Mouse (Mus musculus) stomach, embryonic 14.5 days (tissue): ENCODE measurements around the gene Nrip1. TPM values are rescaled to one million over a fixed set of nuclear protein-coding genes. Genes with fewer than 3 reads are reported as not detected.

Experiments
- ATAC-seq: fragments of 200-750 bp; cut with Nextera tagmentation; 2 replicates; pipeline ENCODE4 v1.8.0; 2017; ENCODE audit warnings: low read depth, moderate TSS enrichment; ENCODE audit not compliant: insufficient number of reproducible peaks, insufficient read depth, low FRiP score
- H3K27ac ChIP-seq: fragments of 300-500 bp; sonication (generic); 2 replicates; pipeline ENCODE4 v1.5.1; 2014; ENCODE audit warnings: mild to moderate bottlenecking, low read length, moderate library complexity, mixed read lengths
- H3K27me3 ChIP-seq: fragments of 300-500 bp; sonication (generic); 2 replicates; pipeline ENCODE4 v1.6.1; 2014; ENCODE audit warnings: low read length, control low read depth, mixed read lengths; ENCODE audit not compliant: control insufficient read depth, insufficient read depth
- H3K36me3 ChIP-seq: fragments of 300-500 bp; sonication (generic); 2 replicates; pipeline ENCODE4 v1.6.1; 2014; ENCODE audit warnings: mild to moderate bottlenecking, control low read depth, low read length, moderate library complexity, mixed read lengths; ENCODE audit not compliant: control insufficient read depth, insufficient read depth
- H3K4me1 ChIP-seq: fragments of 300-500 bp; sonication (generic); 2 replicates; pipeline ENCODE4 v1.6.1; 2014; ENCODE audit warnings: low read length, control low read depth, mixed read lengths; ENCODE audit not compliant: control insufficient read depth, insufficient read depth
- H3K4me2 ChIP-seq: fragments of 300-500 bp; sonication (generic); replicated peaks from 2 replicates; pipeline ENCODE4 v1.6.1; 2014; ENCODE audit warnings: low read depth, low read length, control low read depth
- H3K4me3 ChIP-seq: fragments of 300-500 bp; sonication (generic); 2 replicates; pipeline ENCODE4 v1.5.1; 2014; ENCODE audit warnings: low read depth, low read length, control low read depth
- H3K9ac ChIP-seq: fragments of 300-500 bp; sonication (generic); replicated peaks from 2 replicates; pipeline ENCODE4 v1.6.1; 2014; ENCODE audit warnings: low read depth, mild to moderate bottlenecking, control low read depth, low read length, moderate library complexity, mixed read lengths
- H3K9me3 ChIP-seq: fragments of 300-500 bp; sonication (generic); 2 replicates; pipeline ENCODE4 v1.6.1; 2016; ENCODE audit warnings: low read depth, low read length, control low read depth; ENCODE audit not compliant: control insufficient read depth
- WGBS: fragments of 180-500 bp; shearing (Covaris S2); extraction: QIAGEN DNeasy Blood & Tissue Kit; methylation state at CpG from one replicate; pipeline ENCODE4 v1.1.7; 2014; 5-methylcytosine and 5-hydroxymethylcytosine counted together
- polyA plus RNA-seq: library from polyadenylated mRNA; unstranded; fragments of >200 nt; fragmentation: Nextera tagmentation; extraction: Ambion mirVana; gene quantifications from 2 replicates; pipeline ENCODE4 v1.2.1, GENCODE M21; 2014

The Nrip1 gene
- polyA plus RNA-seq, 1 experiment from 2014 or later: 51.4 TPM

DNA sequence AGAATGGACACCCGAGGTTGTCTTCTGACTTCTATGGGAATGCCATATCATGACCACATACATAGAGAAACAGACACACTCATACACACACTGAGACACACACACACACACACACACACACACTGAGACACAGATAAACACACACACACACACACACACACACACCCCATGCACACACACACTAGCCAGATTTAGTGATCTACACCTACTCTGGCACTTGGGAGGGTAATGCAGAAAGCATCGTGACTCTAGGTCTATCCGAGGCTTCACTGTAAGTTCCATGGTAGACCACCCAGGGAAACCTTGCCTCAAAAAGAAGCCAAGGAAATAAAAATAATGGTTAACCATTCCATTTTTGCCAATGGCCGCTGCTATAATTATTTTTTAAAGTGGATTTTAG lies 134.8 kb downstream of the Nrip1 start:
- Histone ChIP-seq H3K4me2 (no peak overlapping the region), H3K9me3 (no peaks in the 10 kb centered on the region), H3K4me1 (no peaks in the 10 kb centered on the region), H3K9ac (no peak overlapping the region), H3K27ac (no peak overlapping the region), H3K4me3 (no peak overlapping the region), H3K27me3 (no peaks in the 10 kb centered on the region), H3K36me3 (no peaks in the 10 kb centered on the region)
- ATAC-seq: no peak
- 89% methylated on average over 4 of the region's 4 CpGs for WGBS
